ENCODE assay signal across 7 mouse cellular contexts in genomic region chrX:157596802-157597201, GRCm38 (mm10). TPM values are rescaled to one million over a fixed set of nuclear protein-coding genes. Genes with fewer than 3 reads are reported as not detected.
DNase-seq lines count a peak whose midpoint lies in the region; ATAC-seq and TF ChIP-seq lines count a peak whose summit lies in the region.

No protein-coding gene starts in this region.

- peaks cover 40% of the 10 kb centered on the region for H3K4me1 ChIP-seq in E14TG2a.4 (replicated peaks; ENCODE audit: low read depth, low read length)
- no peaks in the 10 kb centered on the region for H3K4me1 ChIP-seq in hindbrain, embryonic 11.5 days (replicated peaks; ENCODE audit: control insufficient read depth, insufficient read depth, low read length)

- no peak for DNase-seq in hindbrain, embryonic 11.5 days (ENCODE audit: low spot score)
- DNase-seq in left cerebral cortex, postnatal 36 days (ENCODE audit: low spot score in 2 of 2), result no peak
- no peak for DNase-seq in lung, postnatal 25 days (ENCODE audit: low spot score)

- no peaks in the 10 kb centered on the region for H3K9me3 ChIP-seq in E14TG2a.4 (ENCODE audit: low read length)
- H3K9me3 ChIP-seq in hindbrain, embryonic 11.5 days (ENCODE audit: control insufficient read depth, low read length), result no peaks in the 10 kb centered on the region

- no peak for ATAC-seq in hindbrain, embryonic 11.5 days (ENCODE audit: low FRiP score)
- ATAC-seq in erythroid progenitor cell, adult 5-6 weeks (replicated peaks; ENCODE audit: low FRiP score, poor library complexity, severe bottlenecking), result no peak

- no peak overlapping the region for H3K27ac ChIP-seq in hindbrain, embryonic 11.5 days (ENCODE audit: low read depth, low read length)
- peak overlapping the region; percentile 57 for H3K27ac ChIP-seq in macrophage

- H3K4me2 ChIP-seq in hindbrain, embryonic 11.5 days (replicated peaks; ENCODE audit: low read depth, low read length), result no peak overlapping the region

- H3K36me3 ChIP-seq in C2C12 (ENCODE audit: control insufficient read depth, insufficient read depth) (no peaks in the 10 kb centered on the region), E14TG2a.4 (ENCODE audit: insufficient read depth, low read length) (no peaks in the 10 kb centered on the region), macrophage (ENCODE audit: inconsistent target) (no peaks in the 10 kb centered on the region)
- no peaks in the 10 kb centered on the region for H3K36me3 ChIP-seq in hindbrain, embryonic 11.5 days (ENCODE audit: control insufficient read depth, insufficient read depth, low read length)

- H3K79me2 ChIP-seq in C2C12 (ENCODE audit: control insufficient read depth, insufficient read depth), result peaks cover 70% of the 10 kb centered on the region
- H3K79me2 ChIP-seq in macrophage (ENCODE audit: inconsistent target), result peaks cover 71% of the 10 kb centered on the region

- H3K79me3 ChIP-seq in C2C12 (ENCODE audit: low read depth), result peaks cover 44% of the 10 kb centered on the region

- TF ChIP-seq CTCF in C2C12 (IDR thresholded peaks at IDR 0.05; ENCODE audit: control insufficient read depth, insufficient read depth, insufficient read length) (no peak), E14TG2a.4 (conservative IDR thresholded peaks at IDR 0.05; ENCODE audit: low read length) (no peak)

- 85% methylated on average over 5 of the region's 5 CpGs for WGBS in hindbrain, embryonic 11.5 days
- 43% methylated on average over 5 of the region's 5 CpGs for WGBS in macrophage (ENCODE audit: missing documents)

- no peak overlapping the region for H3K9ac ChIP-seq in hindbrain, embryonic 11.5 days (ENCODE audit: low read depth, low read length)

- intact Hi-C loops in left cerebral cortex, postnatal 36 days (cut with DNase I), result no loop called here

- peak overlapping the region; percentile 49 for H3K4me3 ChIP-seq in C2C12 (ENCODE audit: insufficient read depth, poor library complexity, severe bottlenecking)
- H3K4me3 ChIP-seq in E14TG2a.4 (replicated peaks; ENCODE audit: low read length), result peak overlapping the region; percentile 82
- H3K4me3 ChIP-seq in hindbrain, embryonic 11.5 days (ENCODE audit: low read depth, low read length), result peak overlapping the region; percentile 59; the same call in 1 of the 2 replicates
- peak overlapping the region; percentile 37; the same call in 1 of the 2 replicates for H3K4me3 ChIP-seq in macrophage (ENCODE audit: inconsistent target)

- peak overlapping the region; percentile 53 for H3ac ChIP-seq in C2C12 (ENCODE audit: control insufficient read depth, insufficient read length, low read depth)

- H3K27me3 ChIP-seq in C2C12 (ENCODE audit: control insufficient read depth, insufficient read depth, insufficient read length), result no peaks in the 10 kb centered on the region
- H3K27me3 ChIP-seq in E14TG2a.4 (ENCODE audit: insufficient read depth, low read length), result no peaks in the 10 kb centered on the region
- H3K27me3 ChIP-seq in hindbrain, embryonic 11.5 days (ENCODE audit: control insufficient read depth, insufficient read depth, low read length), result no peaks in the 10 kb centered on the region

TF ChIP-seq in C2C12, 6 proteins besides CTCF, POLR2A, EP300 and RAD21:
- no peak for TF ChIP-seq CEBPB (IDR thresholded peaks at IDR 0.05; ENCODE audit: low read depth)
- TF ChIP-seq MAX (IDR thresholded peaks at IDR 0.05), result no peak
- TF ChIP-seq USF1 (IDR thresholded peaks at IDR 0.05; ENCODE audit: low read depth), result no peak
- no peak for TF ChIP-seq MYOG (IDR thresholded peaks at IDR 0.05; ENCODE audit: control insufficient read depth, extremely low read depth, insufficient read length)
- no peak for TF ChIP-seq MYOD1 (IDR thresholded peaks at IDR 0.05; ENCODE audit: control insufficient read depth, insufficient read length, low read depth)
- TF ChIP-seq FOSL1 (IDR thresholded peaks at IDR 0.05; ENCODE audit: insufficient read depth, low read length, poor library complexity, severe bottlenecking), result no peak

RNA-seq across cellular contexts. Expression of gene Mbtps2, which starts 1.7 kb away (rescaled TPM):
- polyA plus RNA-seq in C2C12 (2012; fragmentation: generic; extraction: Trizol) (7.2 TPM), macrophage (2018) (23.6 to 33.0 TPM (median 27.1 TPM) in 3 replicates)
- polyA plus RNA-seq in hindbrain, embryonic 11.5 days (2014; fragmentation: Nextera tagmentation; extraction: Ambion mirVana), result 28.0 and 28.9 TPM in 2 replicates
- total RNA-seq in macrophage (2018; cell fraction: chromatin; rRNA removed), result 10 to 100 TPM; 19.3 to 65.6 (median 44.3) TPM
- 10 to 100 TPM; 30.0 to 47.5 (median 38.1) TPM for total RNA-seq in macrophage (2018; cell fraction: cytosol; rRNA removed)
- total RNA-seq in macrophage (2018; cell fraction: nucleus; rRNA removed), result 10 to 100 TPM; 32.0 to 83.6 (median 49.0) TPM
- 0.42 and 2.2 TPM in 2 replicates for total RNA-seq in erythroid progenitor cell, adult 5-6 weeks (2015; ENCODE audit: low replicate concordance)
- total RNA-seq in erythroid progenitor cell, adult 5-6 weeks (2017; ENCODE audit: low replicate concordance), result 0.23 and 1.3 TPM in 2 replicates
- 10 to 100 TPM; 23.7 to 24.2 TPM for total RNA-seq in left cerebral cortex, postnatal 36 days (2021)

RNA-seq across cellular contexts. Expression of gene Yy2, which starts 28.0 kb away (rescaled TPM):
- polyA plus RNA-seq in C2C12 (2012; fragmentation: generic; extraction: Trizol) (0.77 TPM), macrophage (2018) (1.8 to 4.2 TPM (median 3.0 TPM) in 3 replicates)
- polyA plus RNA-seq in hindbrain, embryonic 11.5 days (2014; fragmentation: Nextera tagmentation; extraction: Ambion mirVana), result 4.2 and 4.5 TPM in 2 replicates
- total RNA-seq in macrophage (2018; cell fraction: chromatin; rRNA removed), result 10 to 100 TPM in 8 of 26 experiments, 1 to 10 TPM in 18; 3.9 to 18.4 (median 8.7) TPM
- 1 to 10 TPM; 1.5 to 3.4 (median 2.5) TPM for total RNA-seq in macrophage (2018; cell fraction: cytosol; rRNA removed)
- 10 to 100 TPM in 4 of 26 experiments, 1 to 10 TPM in 22; 2.6 to 13.7 (median 7.7) TPM for total RNA-seq in macrophage (2018; cell fraction: nucleus; rRNA removed)
- 2.1 and 2.2 TPM in 2 replicates for total RNA-seq in erythroid progenitor cell, adult 5-6 weeks (2015; ENCODE audit: low replicate concordance)
- total RNA-seq in erythroid progenitor cell, adult 5-6 weeks (2017; ENCODE audit: low replicate concordance), result 0.64 TPM in 1 of 2 replicates, not detected in the other
- total RNA-seq in left cerebral cortex, postnatal 36 days (2021), result not detected
